Mouse (Mus musculus): Measurements from ENCODE around the gene Krt32. TPM values are rescaled to one million over a fixed set of nuclear protein-coding genes. Genes with fewer than 3 reads are reported as not detected.
A peak's percentile ranks its signal among the peaks of the same experiment; 100 is the strongest.

The Krt32 gene
- not detected for total RNA-seq (2021)
- long read RNA-seq, experiment 1, result 0 reads
- long read RNA-seq, experiment 2, result 0 reads

GRCm38 (mm10) chr11:100087861-100088260 lies at the start of gene Krt32:
Gene Krt32, minus strand, starts transcription at chr11:100088226.
- no peak for DNase-seq

- DNase-seq, result no peak
Observed at GRCm38 (mm10) chr11:100137693-100138092, 49.7 kb upstream of the Krt32 start.

DNA sequence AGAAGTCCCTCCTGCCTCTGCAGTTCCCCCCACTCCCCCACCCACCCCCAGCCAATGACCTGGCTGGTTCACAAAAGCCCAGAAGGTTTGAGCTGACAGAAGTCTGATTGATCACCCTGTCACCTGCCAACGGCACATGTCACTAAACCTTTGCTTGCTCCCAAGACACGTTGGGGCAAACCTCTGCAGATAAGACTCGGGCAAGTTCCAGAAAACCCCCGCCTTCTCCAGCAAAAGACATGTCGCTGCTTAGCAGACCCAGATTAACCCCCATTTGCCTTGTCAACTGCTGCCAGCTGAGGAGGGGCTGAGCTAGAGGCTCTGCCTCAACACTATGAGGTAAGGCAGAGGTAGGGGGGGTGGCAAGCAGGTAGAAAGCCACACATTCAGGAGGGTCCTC lies 48.5 kb upstream of the Krt32 start:
- no peak for DNase-seq

DNA sequence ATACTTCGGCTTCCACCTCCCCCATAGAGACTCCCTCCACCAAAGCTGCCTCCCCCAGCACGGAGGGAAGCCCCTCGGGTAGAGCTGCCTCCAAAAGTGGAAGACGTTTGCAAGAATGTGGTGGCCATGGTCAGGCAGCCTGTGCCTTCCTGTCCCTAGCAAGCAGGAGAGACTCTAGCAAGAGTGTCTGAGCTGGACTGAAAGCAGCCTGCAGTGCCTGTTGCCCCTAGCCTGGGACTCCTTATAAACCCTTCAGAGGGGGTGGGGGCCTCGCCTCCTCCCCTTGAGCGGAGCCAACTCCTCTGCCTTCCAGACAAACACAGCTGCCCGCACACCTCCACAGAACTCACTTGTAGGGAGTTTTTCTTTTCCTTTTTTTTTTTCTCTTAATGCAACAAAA lies 47.7 kb upstream of the Krt32 start, which contains the start of gene Krt15:
TSS of gene Krt15 (minus strand) at position 198 of the 400 bp plus-strand sequence.
- DNase-seq, result no peak

- no peak for DNase-seq
Observed at GRCm38 (mm10) chr11:100124901-100125300, 36.9 kb upstream of the Krt32 start.

DNA sequence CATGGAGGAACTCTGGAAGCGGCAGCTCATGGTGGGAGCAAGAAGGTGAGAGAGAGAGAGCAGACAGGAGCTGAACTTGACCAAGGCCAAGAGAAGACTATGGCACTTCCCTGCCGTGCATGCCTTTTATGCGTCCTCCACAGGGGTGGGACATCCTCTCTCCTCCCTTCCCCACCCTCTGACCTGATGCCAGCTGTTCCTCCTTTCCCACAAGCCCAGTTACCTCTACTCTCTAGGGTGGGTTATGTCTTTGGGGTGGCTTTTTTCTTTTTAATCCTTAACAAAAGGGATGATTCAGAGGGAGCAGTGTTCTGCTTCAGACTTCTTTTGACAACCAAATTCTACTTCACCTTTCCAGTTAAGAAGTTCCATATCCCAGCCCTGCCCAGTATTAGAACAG lies 33.4 kb upstream of the Krt32 start, which contains the start of gene Krt13:
TSS of gene Krt13 (minus strand) at position 101 of the 400 bp plus-strand sequence.
- DNase-seq, result no peak

DNA sequence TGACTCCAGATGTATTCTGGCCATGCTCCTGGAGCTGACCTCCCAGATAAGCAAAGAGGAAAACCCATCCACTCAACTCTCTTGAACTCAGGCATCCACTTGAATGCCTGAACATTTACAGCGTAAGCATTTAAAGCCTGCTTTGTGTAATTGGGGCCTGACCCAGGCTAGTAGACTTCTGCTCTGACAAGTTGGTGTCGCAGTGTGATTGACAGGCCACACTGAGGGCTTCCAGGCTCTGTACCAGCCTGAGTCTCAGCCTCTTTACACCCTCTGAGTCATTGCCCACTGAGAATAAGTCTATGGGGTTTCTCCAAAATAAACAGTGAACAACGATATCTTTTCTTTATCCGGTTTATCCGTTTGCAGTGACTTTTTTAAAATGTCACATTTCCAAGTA lies 32.3 kb upstream of the Krt32 start:
- DNase-seq, result no peak

GRCm38 (mm10) chr11:100113742-100114029 lies 25.7 kb upstream of the Krt32 start:
- DNase-seq, result peak; percentile 51 to 64

DNA sequence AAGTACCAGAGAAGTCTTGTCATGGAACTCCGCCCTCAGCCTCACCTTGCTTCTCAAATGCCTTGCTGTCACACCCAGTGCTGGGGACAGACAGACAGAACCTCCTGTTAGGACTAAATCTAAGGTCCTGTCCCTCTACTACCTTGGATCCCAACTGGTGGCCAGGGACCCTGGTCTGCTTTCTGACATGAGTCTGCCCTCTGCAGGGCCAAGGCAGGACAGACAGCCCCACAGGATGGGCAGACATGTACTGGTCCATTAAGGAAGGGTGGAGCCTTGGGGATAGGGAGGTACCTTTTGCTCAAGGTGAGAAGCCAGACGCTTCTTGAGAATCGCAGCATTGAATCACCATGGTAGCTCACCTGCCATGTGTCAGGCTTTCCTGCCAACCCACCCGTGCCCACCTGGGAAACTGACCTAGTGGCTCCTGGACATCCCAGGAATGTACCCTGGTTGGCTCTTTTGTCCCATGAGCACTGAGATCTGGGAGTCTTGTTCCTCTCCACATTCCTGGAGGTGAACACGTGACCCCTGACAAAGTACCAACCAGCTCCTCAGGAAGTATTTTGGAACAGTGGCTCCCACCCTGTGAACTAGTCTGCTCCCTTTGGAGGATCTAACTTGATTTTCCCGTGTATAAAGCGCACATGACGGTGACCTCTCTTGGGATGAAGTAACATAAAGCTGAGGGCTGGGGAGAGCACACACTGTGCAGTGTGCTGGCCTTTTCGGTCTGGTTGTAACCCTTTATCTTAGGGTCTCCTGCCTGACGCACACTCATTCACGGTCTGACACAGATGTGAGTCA lies 25.1 kb upstream of the Krt32 start:
- DNase-seq, result no peak

DNA sequence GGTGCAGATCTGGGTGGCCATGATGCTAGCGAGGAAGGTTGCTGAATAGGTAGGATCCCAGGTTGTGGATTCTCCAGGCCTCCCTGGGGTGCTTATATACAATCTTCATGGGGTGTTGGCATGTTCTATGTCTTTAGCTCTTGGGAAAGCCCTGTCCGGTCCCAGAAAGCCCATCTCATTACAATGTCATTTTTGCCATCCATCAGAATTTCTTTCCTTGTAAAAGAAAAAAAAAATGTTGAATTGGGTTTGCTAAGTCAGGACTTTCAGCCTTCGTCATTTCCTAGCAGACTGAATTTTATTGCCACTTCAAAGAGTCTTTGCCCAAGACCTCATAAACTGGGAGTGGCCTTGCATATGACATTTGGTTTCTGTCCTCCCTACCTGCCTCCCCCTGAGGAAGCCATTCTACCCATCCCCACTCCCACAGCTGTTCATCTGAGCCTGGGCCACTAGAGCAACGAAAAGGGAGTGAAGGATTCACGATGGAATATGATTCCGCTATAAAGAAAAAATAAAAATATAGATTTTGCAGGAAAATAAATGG lies 17.6 kb upstream of the Krt32 start, which contains the start of gene Krt36:
TSS of gene Krt36 (minus strand) at position 51 of the 547 bp plus-strand sequence.
- no peak for DNase-seq

DNA sequence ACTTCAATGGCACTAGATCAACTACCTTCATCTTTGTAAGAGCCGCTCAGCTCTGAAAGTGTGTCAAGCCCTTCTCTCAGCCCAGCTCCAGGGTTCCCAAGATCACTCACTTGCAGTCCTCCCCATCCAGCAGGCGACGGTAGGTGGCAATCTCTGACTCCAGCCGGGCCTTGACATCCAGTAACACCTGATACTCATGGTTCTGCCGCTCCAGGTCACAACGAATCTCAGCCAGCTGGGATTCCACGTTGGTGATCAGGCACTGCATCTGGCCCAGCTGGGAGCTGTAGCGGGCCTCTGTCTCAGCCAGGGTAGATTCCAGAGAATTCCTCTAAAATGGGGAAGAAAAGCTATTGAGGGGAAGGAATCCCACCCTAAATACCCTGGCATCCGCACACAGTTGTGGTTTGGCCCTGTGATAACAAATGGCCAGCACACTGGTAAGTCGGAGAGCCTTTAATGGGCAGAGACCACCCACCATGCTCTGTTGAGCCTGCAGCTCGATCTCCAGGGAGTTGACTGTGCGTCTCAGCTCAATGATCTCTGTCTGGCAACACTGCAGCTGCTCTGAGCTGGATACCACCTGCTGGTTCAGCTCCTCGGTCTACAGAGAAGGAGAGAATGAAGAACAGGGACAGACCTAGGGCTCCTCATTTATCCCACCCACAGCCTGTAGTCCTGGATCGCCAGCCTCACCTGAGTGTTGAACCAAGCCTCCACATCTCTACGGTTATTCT lies 14.8 kb upstream of the Krt32 start:
- DNase-seq, result no peak

DNA sequence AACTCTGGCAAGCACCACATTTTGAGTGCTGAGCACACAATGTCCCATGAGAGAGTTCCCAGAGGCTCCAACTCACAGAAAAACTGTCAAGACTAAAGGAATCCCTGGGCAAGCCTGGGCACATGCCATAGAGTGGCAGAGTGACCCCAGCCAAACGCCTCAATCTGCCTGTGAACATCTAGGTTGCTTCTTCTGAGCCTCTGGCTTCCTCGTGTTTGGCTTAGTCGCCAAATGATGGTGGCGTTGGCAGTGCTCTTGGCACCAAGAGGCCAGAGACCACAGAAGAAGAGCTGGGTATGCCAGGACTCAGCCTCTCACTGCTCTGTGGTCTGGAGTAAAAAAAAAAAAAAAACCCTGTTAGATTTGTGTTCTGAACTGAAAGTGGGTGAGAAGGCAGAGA lies 12.4 kb upstream of the Krt32 start:
- no peak for DNase-seq

GRCm38 (mm10) chr11:100097819-100098218 lies 9.8 kb upstream of the Krt32 start:
- DNase-seq, result no peak

DNA sequence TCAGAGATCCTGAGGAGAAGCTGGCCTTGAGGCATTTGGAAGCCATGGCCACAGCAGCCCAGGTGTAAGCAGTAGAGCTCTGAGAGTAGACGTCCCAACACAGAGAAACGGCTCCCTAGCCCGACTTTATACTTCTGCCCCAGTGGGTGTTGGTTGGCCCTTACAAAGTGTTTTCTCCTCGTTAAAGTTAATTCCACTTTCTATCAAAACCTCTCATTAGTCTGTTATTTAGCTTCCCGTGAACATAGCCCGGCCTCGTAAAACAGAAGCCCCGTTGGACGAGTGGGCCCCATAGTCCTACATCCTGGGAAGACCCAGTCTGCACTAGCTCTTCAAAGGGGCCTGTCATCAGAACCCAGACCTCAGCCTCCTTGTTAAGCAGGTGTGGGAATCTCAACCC lies 8.1 kb upstream of the Krt32 start, which contains the start of gene Krt35:
TSS of gene Krt35 (minus strand) at position 101 of the 400 bp plus-strand sequence.
- no peak for DNase-seq

GRCm38 (mm10) chr11:100088378-100089025 lies 476 bp upstream of the Krt32 start:
- no peak for DNase-seq

GRCm38 (mm10) chr11:100073873-100074272 lies 14.2 kb downstream of the Krt32 start:
- DNase-seq, result no peak

DNA sequence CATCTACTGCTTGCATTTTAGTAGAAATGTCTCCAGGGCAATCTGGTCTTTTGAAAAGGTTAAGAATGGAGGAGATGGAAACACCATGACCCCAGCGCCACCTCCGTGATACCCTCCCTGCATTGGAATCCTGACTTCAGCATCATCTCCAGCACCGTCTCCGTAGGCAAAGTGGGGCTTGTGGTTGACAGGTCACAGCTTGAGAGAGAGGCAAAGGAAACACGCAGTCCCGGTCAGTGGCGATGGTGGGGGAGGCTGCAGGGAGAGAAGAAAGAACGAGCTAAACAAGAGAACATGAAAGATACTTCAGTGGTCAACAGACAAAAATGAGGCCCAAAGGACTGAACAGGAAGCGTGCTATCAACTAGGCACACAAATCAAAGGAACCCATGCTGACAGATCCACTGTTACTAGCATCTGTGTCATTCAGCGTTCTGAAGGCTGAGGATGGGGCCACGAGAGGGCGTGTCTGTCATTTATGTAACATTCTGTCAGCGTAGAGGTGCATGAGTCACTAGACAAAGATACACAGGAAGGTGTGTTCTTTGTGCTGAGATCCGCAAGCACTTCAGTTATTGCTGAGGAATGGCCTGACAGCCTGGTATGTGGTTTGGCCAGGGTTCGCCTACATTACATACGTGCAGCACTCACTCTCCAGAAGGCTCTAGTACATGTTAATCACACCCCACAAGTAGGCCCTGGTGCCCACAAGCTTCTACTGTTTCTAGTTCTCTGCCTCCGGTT lies 20.6 kb downstream of the Krt32 start:
- no peak for DNase-seq

DNA sequence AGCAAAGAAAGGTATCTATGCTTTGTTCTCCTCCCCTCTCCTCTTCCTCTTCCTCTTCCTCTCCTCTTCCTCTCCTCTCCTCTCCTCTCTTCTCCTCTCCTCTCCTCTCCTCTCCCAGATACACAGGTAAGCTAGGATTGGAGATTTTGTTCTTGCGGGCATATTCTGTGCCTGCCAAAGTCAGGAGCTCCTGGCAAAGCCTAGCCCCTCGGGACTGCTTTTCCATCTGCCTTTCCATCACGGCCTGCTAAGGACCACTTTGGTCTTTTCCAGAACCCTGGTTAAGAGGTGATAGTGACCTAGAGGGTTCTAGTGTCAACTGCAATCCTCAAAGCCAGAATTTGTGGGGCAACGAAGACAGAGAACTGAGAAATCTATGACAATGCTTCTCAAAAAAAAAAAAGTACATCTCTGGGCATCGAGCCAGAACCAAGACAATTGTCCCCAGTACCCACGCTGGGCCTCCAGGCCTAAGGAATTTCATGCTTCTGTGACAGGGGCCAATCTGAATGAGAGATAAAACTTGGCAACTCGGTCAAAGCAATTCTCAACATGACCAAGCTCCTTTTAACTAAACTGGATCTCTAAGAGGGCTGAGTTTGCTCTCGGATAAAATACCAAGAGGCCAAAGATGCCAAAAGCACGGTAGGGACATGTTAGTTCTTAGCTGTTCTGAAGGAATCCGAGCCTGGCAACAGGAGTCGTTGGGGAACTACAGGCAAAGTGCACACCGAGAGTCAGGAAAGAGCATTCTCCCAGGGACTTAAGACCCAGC lies 21.6 kb downstream of the Krt32 start:
- no peak for DNase-seq

DNA sequence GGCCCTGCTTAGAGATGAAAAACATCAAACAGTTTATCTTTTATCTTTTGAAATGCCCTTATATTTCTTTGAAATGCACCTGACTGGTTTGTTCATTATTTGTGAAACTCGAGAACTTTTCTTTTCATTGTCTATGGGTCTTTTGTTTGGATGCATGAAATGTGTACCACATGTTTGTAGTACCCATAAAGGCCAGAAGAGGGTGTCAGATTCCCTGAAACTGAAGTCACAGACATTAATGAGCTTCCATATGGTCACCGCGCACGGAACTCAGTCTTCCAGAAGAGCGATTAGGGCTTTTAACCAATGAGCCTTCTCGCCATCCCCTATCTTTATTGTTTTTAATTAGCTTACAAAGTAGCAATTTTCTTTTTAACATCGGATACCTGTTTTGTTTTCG lies 29.2 kb downstream of the Krt32 start:
- no peak for DNase-seq

GRCm38 (mm10) chr11:100055686-100056655 lies 32.1 kb downstream of the Krt32 start:
- peak; percentile 1 to 26 for DNase-seq

Measured in adrenal gland, postnatal 36 days (tissue).